Mouse (Mus musculus) embryonic facial prominence, embryonic 13.5 days (tissue): ENCODE measurements at regions not wholly inside any gene's neighbourhood (a gene's known extent, or its start where the extent isn't known, plus 50 kb on each side); places are given as distances from the start of the nearest gene placed in this dataset.
A peak's percentile ranks its signal among the peaks of the same experiment; 100 is the strongest.

Source experiments
- ATAC-seq: fragments of 200-750 bp; cut with Nextera tagmentation; 2 replicates; pipeline ENCODE4 v1.8.0; 2017; ENCODE audit warnings: low read depth; ENCODE audit not compliant: insufficient number of reproducible peaks, insufficient read depth, low FRiP score, low TSS enrichment
- H3K27ac ChIP-seq: fragments of 300-500 bp; sonication (generic); 2 replicates; pipeline ENCODE4 v1.5.1; 2015; ENCODE audit warnings: moderate library complexity, mild to moderate bottlenecking, inconsistent platforms
- H3K27me3 ChIP-seq: fragments of 300-500 bp; sonication (generic); 2 replicates; pipeline ENCODE4 v1.6.1; 2015; ENCODE audit warnings: mild to moderate bottlenecking, inconsistent platforms
- H3K36me3 ChIP-seq: fragments of 300-500 bp; sonication (generic); 2 replicates; pipeline ENCODE4 v1.6.1; 2015; ENCODE audit warnings: mild to moderate bottlenecking, inconsistent platforms
- H3K4me1 ChIP-seq: fragments of 300-500 bp; sonication (generic); 2 replicates; pipeline ENCODE4 v1.6.1; 2015; ENCODE audit warnings: inconsistent platforms
- H3K4me2 ChIP-seq: fragments of 300-500 bp; sonication (generic); 2 replicates; pipeline ENCODE4 v1.6.1; 2015; ENCODE audit warnings: moderate library complexity, mild to moderate bottlenecking, inconsistent platforms
- H3K4me3 ChIP-seq: fragments of 300-500 bp; sonication (generic); 2 replicates; pipeline ENCODE4 v1.5.1; 2015; ENCODE audit warnings: mild to moderate bottlenecking, inconsistent platforms
- H3K9ac ChIP-seq: fragments of 300-500 bp; sonication (generic); 2 replicates; pipeline ENCODE4 v1.6.1; 2015; ENCODE audit warnings: mild to moderate bottlenecking, inconsistent platforms
- H3K9me3 ChIP-seq: fragments of 300-500 bp; sonication (generic); 2 replicates; pipeline ENCODE4 v1.6.1; 2016; ENCODE audit warnings: inconsistent platforms
- WGBS: fragments of 180-500 bp; shearing (Covaris S2); methylation state at CpG from one replicate; pipeline ENCODE4 v1.1.7; 2015; ENCODE audit warnings: mixed read lengths; 5-methylcytosine and 5-hydroxymethylcytosine counted together

DNA sequence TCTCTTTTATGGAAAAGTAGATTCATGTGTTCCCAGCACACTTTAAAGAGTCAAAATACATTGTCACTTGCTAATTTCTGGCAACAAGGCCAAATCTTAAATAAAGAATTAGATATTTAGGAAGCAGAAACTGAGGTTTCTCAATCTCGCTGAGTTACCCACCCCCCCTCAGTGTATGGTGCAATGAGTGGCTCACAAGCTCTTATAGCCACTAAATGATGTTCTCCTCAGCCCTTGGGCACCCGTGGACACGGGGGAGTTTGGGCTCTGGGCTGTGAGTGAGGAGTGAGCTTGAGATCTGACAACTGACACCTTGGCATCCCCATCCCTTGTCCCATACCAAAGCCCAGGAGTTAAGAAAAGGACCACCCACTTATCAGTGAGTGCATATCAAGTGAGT, 145.4 kb upstream of the Id2 start:
- Histone ChIP-seq H3K4me2 (no peak overlapping the region), H3K9ac (no peak overlapping the region), H3K4me3 (no peak overlapping the region), H3K27ac (no peak overlapping the region), H3K9me3 (no peaks in the 10 kb centered on the region), H3K4me1 (peaks cover 21% of the 10 kb centered on the region), H3K27me3 (no peaks in the 10 kb centered on the region), H3K36me3 (no peaks in the 10 kb centered on the region)
- no peak for ATAC-seq
- WGBS, result 72% methylated on average over 3 of the region's 3 CpGs

DNA sequence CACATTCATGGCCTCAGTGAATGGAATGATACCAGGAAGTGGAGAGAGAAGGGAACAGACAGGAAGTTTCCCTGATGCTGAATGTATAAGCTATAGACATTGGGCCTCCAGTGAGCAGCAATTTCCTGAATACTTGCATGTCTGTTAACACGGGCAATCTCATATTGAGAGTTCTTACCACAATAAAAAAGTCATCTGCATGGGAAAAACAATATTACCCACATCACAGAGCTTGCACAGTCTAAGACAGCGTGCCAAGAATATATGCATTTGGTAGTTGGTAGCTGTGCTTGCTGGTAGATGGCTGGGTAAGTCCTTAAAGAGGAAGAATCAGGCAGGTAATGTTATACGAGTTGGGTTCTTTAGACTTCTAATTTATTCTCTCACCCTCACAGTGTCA, 144.7 kb upstream of the Id2 start:
- WGBS, result 69% methylated on average over 3 of the region's 3 CpGs
- Histone ChIP-seq H3K36me3 (no peaks in the 10 kb centered on the region), H3K9me3 (no peaks in the 10 kb centered on the region), H3K9ac (no peak overlapping the region), H3K4me3 (no peak overlapping the region), H3K4me2 (no peak overlapping the region), H3K4me1 (peaks cover 21% of the 10 kb centered on the region), H3K27ac (no peak overlapping the region), H3K27me3 (no peaks in the 10 kb centered on the region)
- no peak for ATAC-seq

DNA sequence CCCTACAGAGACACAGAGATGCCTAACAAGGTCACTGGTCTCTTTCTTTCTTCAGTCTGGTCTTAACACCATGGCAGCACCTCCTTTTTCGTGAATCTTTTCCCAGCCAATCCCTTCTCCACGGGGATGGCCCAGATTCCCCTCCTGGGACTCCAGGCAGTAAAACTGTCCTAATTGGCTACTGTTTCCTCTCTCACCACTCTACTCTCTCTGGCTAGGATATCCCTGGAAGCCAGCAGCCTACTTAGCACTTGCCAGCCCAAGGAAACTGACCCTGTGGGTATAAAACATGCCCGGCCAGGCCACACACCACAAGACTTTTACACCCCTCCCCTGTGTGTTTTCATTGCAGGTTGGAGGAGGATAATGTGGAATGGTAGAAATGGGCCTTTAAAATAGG, 143.9 kb upstream of the Id2 start:
- Histone ChIP-seq H3K4me1 (peaks cover 18% of the 10 kb centered on the region), H3K4me2 (no peak overlapping the region), H3K27me3 (no peaks in the 10 kb centered on the region), H3K36me3 (no peaks in the 10 kb centered on the region), H3K9me3 (no peaks in the 10 kb centered on the region), H3K4me3 (no peak overlapping the region), H3K9ac (no peak overlapping the region), H3K27ac (no peak overlapping the region)
- ATAC-seq, result no peak
- WGBS, result 71% methylated on average over 3 of the region's 3 CpGs

DNA sequence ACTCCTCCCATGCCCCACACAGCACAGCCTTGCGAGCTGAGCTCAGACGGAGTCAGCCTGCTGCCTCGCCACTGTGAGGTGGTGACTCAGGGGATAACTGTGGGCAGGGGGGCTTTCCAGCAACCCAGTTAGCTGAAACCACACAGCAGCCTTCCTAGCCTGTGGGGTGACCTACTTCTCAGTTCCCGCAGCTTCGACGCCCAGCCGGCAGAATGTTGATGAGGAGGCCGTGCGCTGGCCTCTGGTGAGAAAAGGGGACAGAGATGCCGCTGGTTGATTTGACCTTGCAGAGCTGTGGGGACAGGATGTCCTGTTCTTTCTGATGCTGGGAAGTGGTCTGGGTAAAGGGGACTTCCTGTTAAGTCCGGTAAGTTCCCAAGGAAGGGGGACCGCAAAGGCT, 143.2 kb upstream of the Id2 start:
- peaks cover 18% of the 10 kb centered on the region for H3K4me1 ChIP-seq
- H3K9ac ChIP-seq, result peak overlapping the region; percentile 16; the same call in 1 of the 2 replicates
- H3K9me3 ChIP-seq, result no peaks in the 10 kb centered on the region
- 46% methylated on average over 12 of the region's 12 CpGs for WGBS
- H3K4me3 ChIP-seq, result no peak overlapping the region
- H3K27me3 ChIP-seq, result no peaks in the 10 kb centered on the region
- ATAC-seq, result peak; percentile 52; the same call in 1 of the 2 replicates
- no peak overlapping the region for H3K27ac ChIP-seq
- no peak overlapping the region for H3K4me2 ChIP-seq
- H3K36me3 ChIP-seq, result no peaks in the 10 kb centered on the region

DNA sequence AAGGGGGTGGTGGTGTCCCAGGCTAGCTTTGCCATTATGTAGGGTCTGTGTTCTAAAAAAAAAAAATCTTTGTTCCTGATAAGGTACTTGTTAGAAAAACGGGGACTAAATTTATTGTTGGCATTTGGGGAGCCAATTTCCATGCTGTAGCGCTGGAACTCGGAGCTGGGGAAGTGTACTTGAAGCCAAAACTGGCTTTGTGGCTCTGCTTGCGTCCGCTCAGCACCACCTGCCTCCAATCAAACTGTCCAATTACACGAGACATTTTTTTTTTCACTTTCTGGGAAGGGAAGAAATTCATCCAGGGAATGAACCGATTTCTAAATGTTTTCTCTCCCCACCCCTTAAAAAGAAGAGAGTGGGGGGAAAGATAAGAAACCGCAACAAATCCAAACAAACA, 138.1 kb upstream of the Id2 start:
- H3K9me3 ChIP-seq, result no peaks in the 10 kb centered on the region
- 0 out of 2 replicates have a peak, but pooled peaks cover 3% of the 10 kb centered on the region for H3K27me3 ChIP-seq
- no peak for ATAC-seq
- no peak overlapping the region for H3K27ac ChIP-seq
- 12% methylated on average over 8 of the region's 8 CpGs for WGBS
- peak overlapping the region; percentile 28 for H3K4me2 ChIP-seq
- peaks cover 34% of the 10 kb centered on the region for H3K4me1 ChIP-seq
- no peaks in the 10 kb centered on the region for H3K36me3 ChIP-seq
- H3K4me3 ChIP-seq, result no peak overlapping the region
- H3K9ac ChIP-seq, result no peak overlapping the region

DNA sequence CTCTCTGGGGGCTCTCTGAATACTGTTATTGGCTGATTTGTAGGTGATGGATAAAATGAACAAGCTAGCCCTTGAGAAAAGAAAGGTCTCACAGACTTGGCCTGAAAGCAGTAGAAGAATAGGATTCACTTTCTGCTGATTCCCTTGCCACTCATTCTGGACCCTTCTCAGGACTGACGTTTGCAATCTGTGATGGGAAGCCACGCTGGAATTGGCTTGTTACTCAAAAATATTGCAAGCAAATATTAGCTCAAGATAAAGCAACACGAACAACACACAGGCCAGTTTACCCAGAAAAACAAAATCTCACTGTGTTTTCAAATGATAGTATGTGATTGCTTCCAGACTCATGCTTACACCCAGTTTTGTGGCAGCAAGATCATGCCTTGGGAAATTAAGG, 137.7 kb upstream of the Id2 start:
- no peak overlapping the region for H3K4me3 ChIP-seq
- no peak overlapping the region for H3K27ac ChIP-seq
- no peak overlapping the region for H3K9ac ChIP-seq
- WGBS, result 49% methylated on average over 3 of the region's 3 CpGs
- peaks cover 29% of the 10 kb centered on the region for H3K4me1 ChIP-seq
- no peaks in the 10 kb centered on the region for H3K36me3 ChIP-seq
- ATAC-seq, result no peak
- H3K27me3 ChIP-seq, result 0 out of 2 replicates have a peak, but pooled peaks cover 3% of the 10 kb centered on the region
- no peaks in the 10 kb centered on the region for H3K9me3 ChIP-seq
- peak overlapping the region; percentile 28 for H3K4me2 ChIP-seq

DNA sequence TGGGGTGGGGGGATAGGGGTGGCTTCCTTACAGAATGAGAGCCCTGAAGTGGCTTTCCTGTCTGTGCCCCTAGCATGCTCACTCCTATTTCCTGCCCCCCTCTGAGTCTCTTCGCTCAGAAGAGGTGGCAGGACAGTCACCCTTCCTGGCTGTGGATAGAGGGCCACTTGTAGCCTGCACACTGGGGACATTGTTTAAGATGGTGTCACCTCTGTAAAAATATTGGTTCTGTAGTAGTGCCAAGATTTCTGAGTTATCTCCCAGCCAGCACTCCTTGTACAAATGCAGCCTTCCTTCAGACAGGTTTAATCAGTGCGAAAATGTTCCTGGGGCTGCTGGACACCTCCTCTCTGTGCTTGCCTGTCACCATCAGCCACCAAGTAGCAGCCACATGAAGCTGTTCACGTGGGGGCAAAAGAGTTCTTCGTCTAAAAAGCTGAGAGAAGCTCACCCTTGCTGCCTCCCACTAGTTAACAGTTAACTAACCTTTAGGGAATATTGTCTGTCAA, 136.1 kb upstream of the Id2 start:
- H3K36me3 ChIP-seq, result no peaks in the 10 kb centered on the region
- no peak overlapping the region for H3K9ac ChIP-seq
- 0 out of 2 replicates have a peak, but pooled peaks cover 3% of the 10 kb centered on the region for H3K27me3 ChIP-seq
- no peak overlapping the region for H3K4me3 ChIP-seq
- H3K4me1 ChIP-seq, result peaks cover 29% of the 10 kb centered on the region
- 64% methylated on average over 4 of the region's 4 CpGs for WGBS
- ATAC-seq, result no peak
- no peak overlapping the region for H3K27ac ChIP-seq
- no peak overlapping the region for H3K4me2 ChIP-seq
- no peaks in the 10 kb centered on the region for H3K9me3 ChIP-seq

DNA sequence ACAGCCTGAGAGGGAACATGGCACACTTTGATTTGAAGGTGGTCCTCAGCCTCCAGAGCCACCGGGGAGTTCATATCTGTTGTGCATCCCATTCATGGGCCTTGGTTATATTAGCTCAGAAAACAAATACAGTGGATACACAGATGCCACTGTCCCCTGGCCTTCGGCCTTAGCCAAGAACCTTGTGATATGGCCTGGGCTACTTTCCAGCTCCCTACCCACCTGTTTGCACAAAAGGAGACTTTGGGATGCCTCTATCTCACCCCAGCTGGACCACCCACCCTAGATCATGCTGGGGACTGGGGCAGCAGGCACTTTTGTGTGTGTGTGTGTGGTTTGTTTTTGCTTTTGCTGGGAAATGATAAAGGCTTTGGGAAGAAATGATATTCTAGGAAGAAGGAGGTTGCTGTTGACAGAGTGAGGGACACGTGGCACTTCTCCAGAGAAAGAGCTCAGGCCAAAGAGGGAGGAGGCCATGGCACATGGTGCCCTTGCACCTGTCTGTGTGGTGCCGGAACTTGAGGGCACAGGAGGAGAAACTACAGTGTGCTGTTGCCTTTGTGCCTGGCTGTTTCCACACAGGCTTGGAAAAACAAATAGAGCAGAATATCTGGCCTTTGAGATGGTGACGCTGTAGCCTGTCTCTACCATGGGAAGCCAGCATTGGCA, 135.6 kb upstream of the Id2 start:
- Histone ChIP-seq H3K36me3 (no peaks in the 10 kb centered on the region), H3K4me3 (no peak overlapping the region), H3K9ac (no peak overlapping the region), H3K27ac (no peak overlapping the region), H3K4me2 (no peak overlapping the region), H3K9me3 (no peaks in the 10 kb centered on the region), H3K27me3 (0 out of 2 replicates have a peak, but pooled peaks cover 3% of the 10 kb centered on the region), H3K4me1 (peaks cover 29% of the 10 kb centered on the region)
- WGBS, result 89% methylated on average over 5 of the region's 5 CpGs
- ATAC-seq, result no peak

DNA sequence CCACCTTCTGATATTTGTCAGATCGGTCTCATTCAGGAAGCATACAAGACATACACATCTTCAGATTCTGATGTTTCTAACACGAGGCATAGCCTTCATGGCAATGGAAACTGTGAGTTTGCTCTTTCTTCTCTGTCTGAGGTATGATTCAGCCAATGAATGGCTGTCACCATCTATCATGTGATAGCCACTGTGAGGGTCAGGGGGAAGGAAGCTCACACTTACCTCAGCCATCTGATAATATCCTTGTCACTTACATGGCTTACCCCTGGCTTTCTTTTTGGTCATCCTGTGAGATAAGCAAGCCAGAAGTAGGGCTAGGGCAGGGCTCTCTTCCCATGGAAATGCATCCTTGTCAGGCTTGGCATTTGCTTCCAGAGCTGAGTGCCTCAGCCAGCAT, 131.8 kb upstream of the Id2 start:
- H3K27ac ChIP-seq, result no peak overlapping the region
- H3K4me1 ChIP-seq, result peaks cover 10% of the 10 kb centered on the region
- no peak overlapping the region for H3K4me2 ChIP-seq
- no peak for ATAC-seq
- no peak overlapping the region for H3K4me3 ChIP-seq
- WGBS, result 88% methylated on average over 2 of the region's 2 CpGs
- H3K36me3 ChIP-seq, result no peaks in the 10 kb centered on the region
- 0 out of 2 replicates have a peak, but pooled peaks cover 3% of the 10 kb centered on the region for H3K27me3 ChIP-seq
- no peaks in the 10 kb centered on the region for H3K9me3 ChIP-seq
- H3K9ac ChIP-seq, result no peak overlapping the region

DNA sequence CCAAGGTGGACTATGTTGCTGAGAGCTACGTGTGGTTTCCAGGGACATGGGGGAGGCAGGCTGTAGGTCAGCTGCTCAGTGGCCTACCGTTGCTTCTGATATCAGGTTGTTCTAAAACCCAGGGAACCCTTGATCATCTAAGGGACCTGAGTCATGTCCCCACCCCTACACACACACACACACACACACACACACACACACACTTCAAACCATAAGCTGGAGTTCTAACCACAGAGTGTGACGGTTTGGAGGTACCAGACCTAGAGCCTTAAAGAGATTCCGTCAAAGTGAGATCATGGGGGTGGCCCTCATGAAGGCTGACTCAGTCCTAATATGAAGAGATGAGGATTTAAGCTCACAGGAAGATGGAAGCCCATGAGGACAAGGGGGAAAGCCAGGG, 130.8 kb upstream of the Id2 start:
- Histone ChIP-seq H3K4me1 (0 out of 2 replicates have a peak, but pooled peaks cover 2% of the 10 kb centered on the region), H3K27ac (no peak overlapping the region), H3K27me3 (0 out of 2 replicates have a peak, but pooled peaks cover 2% of the 10 kb centered on the region), H3K9ac (no peak overlapping the region), H3K4me3 (no peak overlapping the region), H3K36me3 (no peaks in the 10 kb centered on the region), H3K4me2 (no peak overlapping the region), H3K9me3 (no peaks in the 10 kb centered on the region)
- no peak for ATAC-seq
- 91% methylated on average over 4 of the region's 4 CpGs for WGBS

DNA sequence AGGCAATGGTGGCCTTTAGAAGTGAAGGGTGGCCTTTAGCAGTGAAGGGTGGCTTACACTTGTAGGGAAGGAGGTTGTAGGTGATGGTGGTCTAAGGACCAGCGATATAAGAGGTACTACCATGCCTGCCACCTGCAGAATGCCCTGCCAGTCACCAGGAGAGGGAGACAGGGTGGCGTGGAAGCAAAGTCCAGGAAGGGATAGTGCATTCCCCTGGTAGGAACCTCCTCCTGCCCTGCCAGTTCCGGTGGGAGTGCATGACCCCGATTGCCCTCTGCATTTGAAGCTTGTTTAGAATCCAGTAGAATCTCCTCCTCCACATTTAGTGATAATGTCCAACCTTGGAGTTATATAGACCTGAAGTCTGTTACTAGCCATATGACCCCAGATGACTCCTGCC, 127.7 kb upstream of the Id2 start:
- ATAC-seq, result no peak
- Histone ChIP-seq H3K27me3 (no peaks in the 10 kb centered on the region), H3K4me3 (no peak overlapping the region), H3K9ac (no peak overlapping the region), H3K4me1 (peaks cover 8% of the 10 kb centered on the region; the same call in 1 of the 2 replicates), H3K27ac (no peak overlapping the region), H3K9me3 (no peaks in the 10 kb centered on the region), H3K36me3 (no peaks in the 10 kb centered on the region), H3K4me2 (no peak overlapping the region)
- WGBS, result 85% methylated on average over 4 of the region's 4 CpGs

DNA sequence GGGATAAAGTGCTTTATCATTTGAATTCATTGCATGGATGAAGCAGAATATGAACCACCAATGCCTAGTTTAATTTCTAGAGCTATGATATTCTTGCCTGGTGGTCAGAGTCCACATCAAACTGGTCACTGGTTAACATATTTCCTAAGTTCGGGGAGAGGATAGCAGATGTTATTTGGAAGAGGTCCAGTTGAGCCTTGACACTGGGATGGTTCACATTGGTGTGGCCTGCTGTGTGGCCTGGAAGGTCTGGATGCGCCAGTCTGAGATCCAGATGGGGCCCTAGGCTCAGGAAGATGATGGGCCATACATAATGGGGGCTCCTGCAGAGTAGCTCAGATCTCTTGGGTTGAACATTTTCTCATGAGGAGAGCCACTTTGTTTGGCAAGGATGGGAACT, 127.3 kb upstream of the Id2 start:
- Histone ChIP-seq H3K36me3 (no peaks in the 10 kb centered on the region), H3K4me2 (no peak overlapping the region)
- 89% methylated on average over 2 of the region's 2 CpGs for WGBS

More for the DNA sequence above, 127.3 kb upstream of the Id2 start:
- Histone ChIP-seq H3K9me3 (no peaks in the 10 kb centered on the region), H3K4me1 (peaks cover 8% of the 10 kb centered on the region; the same call in 1 of the 2 replicates), H3K9ac (no peak overlapping the region), H3K27me3 (no peaks in the 10 kb centered on the region), H3K4me3 (no peak overlapping the region), H3K27ac (no peak overlapping the region)
- ATAC-seq, result no peak
